Mouse (Mus musculus) brown adipose tissue, adult 24 weeks (tissue): Measurements from ENCODE around the gene Fbxo42. TPM values are rescaled to one million over a fixed set of nuclear protein-coding genes. Genes with fewer than 3 reads are reported as not detected.

Experiments
- polyA plus RNA-seq: library from polyadenylated mRNA; stranded (reverse); fragments of >200 nt; gene quantifications from 2 replicates; pipeline ENCODE4 v1.2.4, GENCODE M21; 2012; ENCODE audit not compliant: missing spikeins, insufficient read depth, insufficient read length

Gene Fbxo42
- polyA plus RNA-seq, 1 experiment: 5.3 TPM

Other genes starting within 250 kb of the Fbxo42 start
- gene Padi2, start 241.6 kb upstream of the Fbxo42 start, polyA plus RNA-seq: 1.6 and 2.5 TPM in 2 replicates
- 2,044 and 2,390 TPM in 2 replicates for gene Sdhb, start 186.7 kb upstream of the Fbxo42 start, polyA plus RNA-seq
- gene Atp13a2, start 161.0 kb upstream of the Fbxo42 start, polyA plus RNA-seq: 6.7 and 6.8 TPM in 2 replicates
- gene Mfap2, start 137.5 kb upstream of the Fbxo42 start, polyA plus RNA-seq: 1.4 and 3.0 TPM in 2 replicates
- 1.4 and 3.2 TPM in 2 replicates for gene Crocc, start 87.4 kb upstream of the Fbxo42 start, polyA plus RNA-seq
- 24.2 and 29.4 TPM in 2 replicates for gene Necap2, start 69.6 kb upstream of the Fbxo42 start, polyA plus RNA-seq
- gene Spata21, start 59.6 kb upstream of the Fbxo42 start, polyA plus RNA-seq: not detected in 2 replicates
- gene Szrd1, start 8.1 kb upstream of the Fbxo42 start, polyA plus RNA-seq: 52.2 and 85.4 TPM in 2 replicates
- not detected in 2 replicates for gene Rsg1, start 66.0 kb downstream of the Fbxo42 start, polyA plus RNA-seq
- gene Arhgef19, start 91.6 kb downstream of the Fbxo42 start, polyA plus RNA-seq: 3.2 and 3.6 TPM in 2 replicates
- gene Epha2, start 153.3 kb downstream of the Fbxo42 start, polyA plus RNA-seq: 1.6 and 1.7 TPM in 2 replicates
- 1.3 TPM in 1 of 2 replicates, not detected in the other for gene Fam131c, start 220.3 kb downstream of the Fbxo42 start, polyA plus RNA-seq